Mouse (Mus musculus) liver, adult 2 months (tissue): ENCODE data around the gene Styk1. TPM values are rescaled to one million over a fixed set of nuclear protein-coding genes. Genes with fewer than 3 reads are reported as not detected.

Source experiments
- DNase-seq: peaks from one replicate; pipeline ENCODE4 v3.0.0-alpha.2; 2011; ENCODE audit warnings: low read depth, low spot score; ENCODE audit errors: extremely low read depth
- H3K27ac ChIP-seq: fragments of 200-500 bp; replicated peaks from 2 replicates; pipeline ENCODE4 v1.5.1; 2012; ENCODE audit warnings: low read depth, mild to moderate bottlenecking, control low read depth, inconsistent platforms, low read length; ENCODE audit not compliant: insufficient read depth
- H3K27me3 ChIP-seq: fragments of 200-500 bp; 2 replicates; pipeline ENCODE4 v1.6.1; 2012; ENCODE audit warnings: mild to moderate bottlenecking, moderate library complexity, low read length, inconsistent platforms; ENCODE audit not compliant: control insufficient read depth, insufficient read depth
- H3K36me3 ChIP-seq: fragments of 200-500 bp; 2 replicates; pipeline ENCODE4 v1.6.1; 2012; ENCODE audit warnings: low read length, inconsistent platforms; ENCODE audit not compliant: control insufficient read depth, insufficient read depth
- H3K4me1 ChIP-seq: fragments of 200-500 bp; 2 replicates; pipeline ENCODE4 v1.6.1; 2011; ENCODE audit warnings: low read length; ENCODE audit not compliant: control insufficient read depth, insufficient read depth
- H3K4me3 ChIP-seq: fragments of 200-500 bp; 2 replicates; pipeline ENCODE4 v1.5.1; 2011; ENCODE audit warnings: low read depth, mild to moderate bottlenecking, control low read depth, low read length, moderate library complexity; ENCODE audit not compliant: insufficient read depth
- H3K79me2 ChIP-seq: fragments of 200-500 bp; 2 replicates; pipeline ENCODE4 v1.6.1; 2012; ENCODE audit warnings: inconsistent platforms, mild to moderate bottlenecking, low read length, moderate library complexity; ENCODE audit not compliant: control insufficient read depth, insufficient read depth
- H3K9ac ChIP-seq: fragments of 200-500 bp; 2 replicates; pipeline ENCODE4 v1.6.1; 2012; ENCODE audit warnings: low read depth, mild to moderate bottlenecking, control low read depth, inconsistent platforms, low read length
- CTCF ChIP-seq: fragments of 200-500 bp; IDR thresholded peaks from 2 replicates; pipeline ENCODE4 v1.5.1; 2011; ENCODE audit warnings: low read depth, low read length, control low read depth
- POLR2A ChIP-seq: fragments of 200-500 bp; IDR thresholded peaks from 2 replicates; pipeline ENCODE4 v1.6.1; 2011; ENCODE audit warnings: low read length, control low read depth; ENCODE audit not compliant: insufficient read depth; ENCODE audit errors: extremely low read depth
- WGBS: fragments of 180-500 bp; shearing (Covaris S2); methylation state at CpG from one replicate; pipeline ENCODE4 v1.1.7; 2018; 5-methylcytosine and 5-hydroxymethylcytosine counted together
- polyA plus RNA-seq: library from polyadenylated mRNA; depleted of rRNA; stranded (reverse); fragments of >200 nt; gene quantifications from 2 replicates; pipeline ENCODE4 v1.2.3, GENCODE M21; 2012; rRNA removed
- total RNA-seq: library from RNA; depleted of rRNA; stranded (reverse); fragments of >200 nt; gene quantifications from 2 replicates; pipeline ENCODE4 v1.2.3, GENCODE M21; 2014; rRNA removed

Styk1 gene
- total and polyA plus RNA-seq, 2 experiments: not detected

- no peaks in the 10 kb centered on the region for H3K4me1 ChIP-seq
- H3K27ac ChIP-seq: no peak overlapping the region
- no peaks in the 10 kb centered on the region for H3K36me3 ChIP-seq
- 87% methylated on average over 2 of the region's 2 CpGs for WGBS
- DNase-seq: peak; percentile 37
- no peaks in the 10 kb centered on the region for H3K27me3 ChIP-seq
- no peak overlapping the region for H3K9ac ChIP-seq
- TF ChIP-seq POLR2A: no peak
- H3K4me3 ChIP-seq: no peak overlapping the region
- no peaks in the 10 kb centered on the region for H3K79me2 ChIP-seq
These were observed 83.8 kb downstream of the Styk1 start for GRCm38 (mm10) chr6:131269599-131269998.

DNA sequence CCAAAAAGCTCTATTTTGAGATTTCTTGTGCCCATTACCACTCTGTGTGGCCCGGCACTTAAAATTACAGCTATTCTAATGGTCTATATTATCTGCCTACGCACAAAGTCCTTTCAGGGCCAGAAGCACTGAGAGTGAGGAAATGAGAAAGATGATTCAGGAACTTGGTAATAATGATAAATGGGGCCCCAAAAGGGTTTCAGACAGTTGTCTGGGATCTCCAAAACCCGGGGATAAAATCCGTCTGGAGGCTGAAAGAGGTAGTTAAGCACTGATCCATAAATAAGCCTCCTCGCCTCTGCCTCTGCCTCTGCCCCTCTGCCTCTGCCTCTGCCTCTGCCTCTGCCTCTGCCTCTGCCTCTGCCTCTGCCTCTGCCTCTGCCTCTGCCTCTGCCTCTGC is 89.2 kb downstream of the Styk1 start:
- Histone ChIP-seq H3K36me3 (no peaks in the 10 kb centered on the region), H3K27ac (no peak overlapping the region), H3K4me1 (no peaks in the 10 kb centered on the region), H3K79me2 (no peaks in the 10 kb centered on the region), H3K27me3 (no peaks in the 10 kb centered on the region), H3K9ac (no peak overlapping the region), H3K4me3 (no peak overlapping the region)
- no peak for TF ChIP-seq CTCF
- TF ChIP-seq POLR2A: no peak
- DNase-seq: no peak
- WGBS: 75% methylated on average over 5 of the region's 5 CpGs

DNA sequence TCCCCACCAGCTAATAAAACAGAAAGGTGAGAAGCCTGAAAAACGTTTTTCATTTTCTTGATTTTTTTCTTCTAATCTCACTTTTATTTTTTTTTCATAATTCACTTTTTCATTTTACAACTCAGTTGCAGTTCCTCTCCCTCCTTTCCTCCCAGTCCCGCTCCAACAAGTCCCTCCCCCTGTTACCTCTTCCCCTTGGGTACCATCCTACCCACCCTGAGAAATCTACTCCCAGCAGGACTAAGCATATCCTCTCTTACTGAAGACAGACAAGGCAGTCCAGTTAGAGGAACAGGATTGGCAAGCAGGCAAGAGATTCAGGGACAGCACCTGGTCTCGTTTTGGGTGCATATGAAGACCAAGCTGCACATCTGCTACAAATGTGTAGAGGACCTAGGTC is 90.6 kb downstream of the Styk1 start:
- 48% methylated on average over 3 of the region's 3 CpGs for WGBS
- Histone ChIP-seq H3K4me1 (no peaks in the 10 kb centered on the region), H3K36me3 (no peaks in the 10 kb centered on the region), H3K4me3 (no peak overlapping the region), H3K9ac (no peak overlapping the region), H3K27me3 (no peaks in the 10 kb centered on the region), H3K79me2 (no peaks in the 10 kb centered on the region), H3K27ac (no peak overlapping the region)
- no peak for DNase-seq
- no peak for TF ChIP-seq CTCF
- TF ChIP-seq POLR2A: no peak

GRCm38 (mm10) chr6:131262009-131262408 is 91.4 kb downstream of the Styk1 start:
- Histone ChIP-seq H3K79me2 (no peaks in the 10 kb centered on the region), H3K4me3 (no peak overlapping the region), H3K36me3 (no peaks in the 10 kb centered on the region), H3K9ac (no peak overlapping the region), H3K27ac (no peak overlapping the region), H3K4me1 (no peaks in the 10 kb centered on the region), H3K27me3 (no peaks in the 10 kb centered on the region)
- no peak for DNase-seq
- WGBS: 71% methylated on average over 3 of the region's 3 CpGs
- TF ChIP-seq POLR2A (no peak), CTCF (no peak)

Other genes with a start within 250 kb of the Styk1 start
- gene Klra2, start 106.2 kb downstream of the Styk1 start, total RNA-seq: 3.0 and 3.5 TPM in 2 replicates
- 0.20 and 0.44 TPM in 2 replicates for gene Klra2, start 106.2 kb downstream of the Styk1 start, polyA plus RNA-seq
- gene Magohb, start 60.4 kb downstream of the Styk1 start, total RNA-seq: 3.0 and 4.5 TPM in 2 replicates
- gene Magohb, start 60.4 kb downstream of the Styk1 start, polyA plus RNA-seq: 0.51 and 1.0 TPM in 2 replicates
- 16.8 and 18.4 TPM in 2 replicates for gene Ybx3, start 34.9 kb upstream of the Styk1 start, total RNA-seq
- gene Ybx3, start 34.9 kb upstream of the Styk1 start, polyA plus RNA-seq: 18.3 and 23.9 TPM in 2 replicates
- not detected in 2 replicates for gene 5430401F13Rik, start 132.8 kb upstream of the Styk1 start, total RNA-seq
- not detected in 2 replicates for gene 5430401F13Rik, start 132.8 kb upstream of the Styk1 start, polyA plus RNA-seq
- gene Gm6619, start 132.8 kb upstream of the Styk1 start, total RNA-seq: not detected in 2 replicates
- gene Gm6619, start 132.8 kb upstream of the Styk1 start, polyA plus RNA-seq: not detected in 2 replicates